Mouse (Mus musculus) liver, adult 2 months (tissue): Measurements from ENCODE around the gene Ankmy2. TPM values are rescaled to one million over a fixed set of nuclear protein-coding genes. Genes with fewer than 3 reads are reported as not detected.

Source experiments
- DNase-seq: peaks from one replicate; pipeline ENCODE4 v3.0.0-alpha.2; 2011; ENCODE audit warnings: low read depth, low spot score; ENCODE audit errors: extremely low read depth
- H3K27ac ChIP-seq: fragments of 200-500 bp; replicated peaks from 2 replicates; pipeline ENCODE4 v1.5.1; 2012; ENCODE audit warnings: low read depth, mild to moderate bottlenecking, control low read depth, inconsistent platforms, low read length; ENCODE audit not compliant: insufficient read depth
- H3K27me3 ChIP-seq: fragments of 200-500 bp; 2 replicates; pipeline ENCODE4 v1.6.1; 2012; ENCODE audit warnings: mild to moderate bottlenecking, moderate library complexity, low read length, inconsistent platforms; ENCODE audit not compliant: control insufficient read depth, insufficient read depth
- H3K36me3 ChIP-seq: fragments of 200-500 bp; 2 replicates; pipeline ENCODE4 v1.6.1; 2012; ENCODE audit warnings: low read length, inconsistent platforms; ENCODE audit not compliant: control insufficient read depth, insufficient read depth
- H3K4me1 ChIP-seq: fragments of 200-500 bp; 2 replicates; pipeline ENCODE4 v1.6.1; 2011; ENCODE audit warnings: low read length; ENCODE audit not compliant: control insufficient read depth, insufficient read depth
- H3K4me3 ChIP-seq: fragments of 200-500 bp; 2 replicates; pipeline ENCODE4 v1.5.1; 2011; ENCODE audit warnings: low read depth, mild to moderate bottlenecking, control low read depth, low read length, moderate library complexity; ENCODE audit not compliant: insufficient read depth
- H3K79me2 ChIP-seq: fragments of 200-500 bp; 2 replicates; pipeline ENCODE4 v1.6.1; 2012; ENCODE audit warnings: inconsistent platforms, mild to moderate bottlenecking, low read length, moderate library complexity; ENCODE audit not compliant: control insufficient read depth, insufficient read depth
- H3K9ac ChIP-seq: fragments of 200-500 bp; 2 replicates; pipeline ENCODE4 v1.6.1; 2012; ENCODE audit warnings: low read depth, mild to moderate bottlenecking, control low read depth, inconsistent platforms, low read length
- CTCF ChIP-seq: fragments of 200-500 bp; IDR thresholded peaks from 2 replicates; pipeline ENCODE4 v1.5.1; 2011; ENCODE audit warnings: low read depth, low read length, control low read depth
- POLR2A ChIP-seq: fragments of 200-500 bp; IDR thresholded peaks from 2 replicates; pipeline ENCODE4 v1.6.1; 2011; ENCODE audit warnings: low read length, control low read depth; ENCODE audit not compliant: insufficient read depth; ENCODE audit errors: extremely low read depth
- WGBS: fragments of 180-500 bp; shearing (Covaris S2); methylation state at CpG from one replicate; pipeline ENCODE4 v1.1.7; 2018; 5-methylcytosine and 5-hydroxymethylcytosine counted together
- polyA plus RNA-seq: library from polyadenylated mRNA; depleted of rRNA; stranded (reverse); fragments of >200 nt; gene quantifications from 2 replicates; pipeline ENCODE4 v1.2.3, GENCODE M21; 2012
- total RNA-seq: library from RNA; depleted of rRNA; stranded (reverse); fragments of >200 nt; gene quantifications from 2 replicates; pipeline ENCODE4 v1.2.3, GENCODE M21; 2014

Gene Ankmy2
- total and polyA plus RNA-seq, 2 experiments = 3.4 to 7.9 TPM

DNA sequence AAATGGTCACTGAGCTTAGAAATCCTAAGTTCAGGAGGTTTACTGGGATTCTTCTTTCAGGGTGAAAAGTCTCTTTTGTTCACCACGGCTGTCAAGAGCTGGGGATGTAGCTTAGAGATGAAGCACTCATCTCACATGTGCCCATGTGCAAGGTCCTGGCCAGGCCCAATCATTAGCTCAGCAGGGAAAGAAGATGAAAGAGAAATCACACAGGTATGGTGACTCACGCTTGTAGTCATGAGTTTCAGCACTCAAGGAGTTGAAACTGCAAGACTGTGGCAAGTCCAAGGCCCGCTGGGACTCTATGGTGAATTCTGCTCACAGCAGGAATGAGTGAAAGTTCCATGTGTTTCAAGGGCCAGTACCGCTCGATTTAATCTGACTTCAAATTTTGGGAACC lies 22.8 kb upstream of the Ankmy2 start:
- no peak for TF ChIP-seq POLR2A
- TF ChIP-seq CTCF = no peak
- Histone ChIP-seq H3K27ac (no peak overlapping the region), H3K9ac (no peak overlapping the region), H3K4me1 (no peaks in the 10 kb centered on the region), H3K27me3 (no peaks in the 10 kb centered on the region), H3K4me3 (no peak overlapping the region), H3K79me2 (no peaks in the 10 kb centered on the region; the same call in 1 of the 2 replicates), H3K36me3 (peaks cover 10% of the 10 kb centered on the region; the same call in 1 of the 2 replicates)
- 95% methylated on average over 5 of the region's 5 CpGs for WGBS
- no peak for DNase-seq

DNA sequence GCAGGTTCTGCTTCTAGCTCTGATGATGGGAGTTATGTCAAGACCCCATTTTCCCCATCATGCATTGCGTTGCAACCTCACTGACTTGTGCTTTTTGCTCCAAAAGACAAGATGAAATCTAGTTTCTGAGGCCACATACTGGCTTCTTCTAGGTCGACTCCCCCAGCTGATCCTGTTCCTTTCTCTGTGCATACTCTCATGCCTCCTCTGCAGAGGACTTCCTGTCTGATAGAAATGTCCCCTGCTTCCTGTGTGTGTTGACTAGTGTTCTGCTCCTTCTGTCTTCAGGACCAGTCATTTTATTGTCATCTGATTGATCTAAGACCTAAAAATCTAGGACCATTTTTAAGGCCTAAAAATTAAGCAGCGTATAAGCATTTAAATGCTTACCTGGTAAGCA lies 21.5 kb upstream of the Ankmy2 start:
- Histone ChIP-seq H3K27me3 (no peaks in the 10 kb centered on the region), H3K4me3 (no peak overlapping the region), H3K36me3 (peaks cover 4% of the 10 kb centered on the region; the same call in 1 of the 2 replicates), H3K4me1 (no peaks in the 10 kb centered on the region), H3K9ac (no peak overlapping the region), H3K79me2 (no peaks in the 10 kb centered on the region; the same call in 1 of the 2 replicates), H3K27ac (no peak overlapping the region)
- TF ChIP-seq POLR2A (no peak), CTCF (no peak)
- DNase-seq = no peak
- 85% methylated on average over 3 of the region's 3 CpGs for WGBS

DNA sequence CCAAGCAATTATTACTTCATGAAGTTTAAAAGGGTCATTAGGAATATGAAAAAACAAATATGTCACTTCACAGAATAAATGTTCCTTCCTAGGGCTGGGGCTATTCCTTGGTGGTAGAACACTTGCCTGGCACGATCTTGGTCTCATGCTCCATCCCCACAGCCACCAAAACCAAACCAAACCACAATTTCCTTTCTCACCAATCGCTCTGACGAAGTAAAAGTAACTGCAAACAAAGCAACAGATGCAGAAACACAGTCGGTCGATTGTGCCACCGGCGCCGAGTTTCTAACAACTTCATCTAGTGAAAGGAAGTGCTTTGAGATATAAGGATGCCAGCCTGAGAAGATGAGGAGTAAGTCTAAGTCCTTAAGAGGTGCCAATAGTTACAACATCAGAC lies 20.6 kb upstream of the Ankmy2 start:
- H3K9ac ChIP-seq = no peak overlapping the region
- 91% methylated on average over 8 of the region's 8 CpGs for WGBS
- no peaks in the 10 kb centered on the region; the same call in 1 of the 2 replicates for H3K79me2 ChIP-seq
- no peak overlapping the region for H3K4me3 ChIP-seq
- no peak for TF ChIP-seq POLR2A
- no peak for TF ChIP-seq CTCF
- H3K36me3 ChIP-seq = peaks cover 4% of the 10 kb centered on the region; the same call in 1 of the 2 replicates
- H3K27ac ChIP-seq = no peak overlapping the region
- no peak for DNase-seq
- no peaks in the 10 kb centered on the region for H3K27me3 ChIP-seq
- no peaks in the 10 kb centered on the region for H3K4me1 ChIP-seq

DNA sequence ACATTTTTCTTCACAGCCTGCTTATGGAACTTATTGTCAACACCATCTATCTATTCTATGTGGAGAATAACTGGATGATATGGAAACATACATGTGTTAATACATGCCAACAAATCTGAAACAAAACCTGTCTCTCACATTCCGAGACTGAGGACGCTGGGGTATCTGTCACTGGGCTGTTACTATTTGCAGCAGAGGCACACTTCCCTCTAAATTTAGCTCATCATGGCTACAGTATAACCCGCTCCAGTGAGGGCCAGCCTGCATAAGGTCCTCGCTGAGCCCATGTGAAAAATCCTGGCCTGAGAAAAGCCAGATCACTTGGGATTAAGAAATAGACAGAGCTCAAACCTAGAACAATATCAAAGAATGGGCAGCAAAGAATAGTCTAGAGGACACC lies 19.7 kb upstream of the Ankmy2 start:
- WGBS = 93% methylated on average over 4 of the region's 4 CpGs
- Histone ChIP-seq H3K4me3 (no peak overlapping the region), H3K79me2 (no peaks in the 10 kb centered on the region; the same call in 1 of the 2 replicates), H3K36me3 (0 out of 2 replicates have a peak, but pooled peaks cover 2% of the 10 kb centered on the region), H3K4me1 (no peaks in the 10 kb centered on the region), H3K27ac (no peak overlapping the region), H3K27me3 (no peaks in the 10 kb centered on the region), H3K9ac (no peak overlapping the region)
- no peak for TF ChIP-seq CTCF
- TF ChIP-seq POLR2A = no peak
- no peak for DNase-seq

DNA sequence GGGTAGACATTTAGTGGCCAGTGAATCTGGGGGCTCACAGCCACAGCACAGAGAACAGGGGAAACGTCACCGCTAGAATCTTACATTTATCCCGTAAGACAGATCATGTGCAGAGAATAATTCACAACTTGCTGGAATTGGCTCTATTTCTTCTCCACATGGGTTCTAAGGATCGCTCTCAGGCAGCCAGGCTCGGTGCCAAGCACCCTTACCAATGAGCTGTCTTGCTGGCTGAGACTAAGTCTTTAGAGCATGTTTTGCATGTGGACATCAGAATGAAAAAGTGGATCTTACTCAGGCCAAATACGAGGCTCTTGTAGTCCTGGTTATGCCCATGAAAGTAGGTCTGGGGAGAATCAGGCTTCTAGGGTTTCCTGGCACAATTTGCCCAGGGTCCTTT lies 16.5 kb upstream of the Ankmy2 start:
- 92% methylated on average over 6 of the region's 6 CpGs for WGBS
- TF ChIP-seq CTCF (no peak), POLR2A (no peak)
- H3K4me3 ChIP-seq = no peak overlapping the region
- H3K4me1 ChIP-seq = no peaks in the 10 kb centered on the region
- DNase-seq = no peak
- no peaks in the 10 kb centered on the region; the same call in 1 of the 2 replicates for H3K79me2 ChIP-seq
- H3K9ac ChIP-seq = no peak overlapping the region
- H3K27ac ChIP-seq = no peak overlapping the region
- H3K36me3 ChIP-seq = no peaks in the 10 kb centered on the region
- H3K27me3 ChIP-seq = no peaks in the 10 kb centered on the region

DNA sequence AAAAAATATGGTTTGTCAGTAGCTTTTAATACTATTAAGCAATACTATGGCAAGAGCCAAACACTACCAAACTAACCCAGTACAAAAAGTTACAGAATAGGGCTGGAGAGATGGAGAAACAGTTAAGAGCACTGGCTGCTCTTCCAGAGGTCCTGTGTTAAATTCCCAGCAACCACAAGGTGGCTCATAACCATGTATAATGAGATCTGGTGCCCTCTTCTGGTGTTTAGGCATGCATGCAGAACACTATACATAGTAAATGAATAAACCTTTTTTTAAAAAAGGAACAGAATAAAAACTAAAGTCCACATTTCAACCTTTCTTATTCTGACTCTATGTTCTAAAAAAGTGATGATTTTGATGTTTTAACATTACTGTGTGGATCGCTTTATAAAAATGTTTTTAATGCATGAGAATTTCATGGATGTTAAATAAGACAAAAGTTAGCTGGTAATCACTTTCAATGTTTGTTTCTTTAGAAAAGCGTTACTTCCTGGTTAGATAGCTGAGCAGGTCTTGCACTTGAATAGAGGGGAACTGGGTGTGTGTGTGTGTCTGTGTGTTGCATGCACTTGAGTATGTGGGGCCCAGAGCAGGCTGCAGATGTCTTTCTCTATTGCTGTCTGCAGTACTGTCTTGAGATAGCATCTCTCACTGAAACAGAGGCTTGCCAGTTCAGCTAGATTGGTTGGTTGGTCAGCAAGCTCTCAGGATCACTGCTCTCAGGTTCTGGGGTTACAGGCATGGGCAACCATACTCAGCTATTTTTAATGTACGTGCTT lies 10.5 kb upstream of the Ankmy2 start:
- no peaks in the 10 kb centered on the region; the same call in 1 of the 2 replicates for H3K79me2 ChIP-seq
- TF ChIP-seq POLR2A (no peak), CTCF (no peak)
- H3K36me3 ChIP-seq = no peaks in the 10 kb centered on the region
- no peak overlapping the region for H3K4me3 ChIP-seq
- no peak for DNase-seq
- H3K9ac ChIP-seq = no peak overlapping the region
- H3K27me3 ChIP-seq = no peaks in the 10 kb centered on the region
- H3K27ac ChIP-seq = no peak overlapping the region
- WGBS = 95% methylated on average over 3 of the region's 3 CpGs
- peaks cover 1% of the 10 kb centered on the region; the same call in 1 of the 2 replicates for H3K4me1 ChIP-seq
